Mouse (Mus musculus): ENCODE results near the gene Pja2. TPM values are rescaled to one million over a fixed set of nuclear protein-coding genes. Genes with fewer than 3 reads are reported as not detected.
"Not testable (repeated sequence)": the region's sequence is repeated elsewhere in the genome, so short reads cannot be mapped to it uniquely, and the experiment has no call there.

The Pja2 gene
- total RNA-seq (2021), result 100 to 1,000 TPM; 453 to 467 TPM
- long read RNA-seq, full-length matches to known transcripts, result 854 of 924 reads
- long read RNA-seq, partial matches to known transcripts, result 42 of 924 reads
- long read RNA-seq, other reads (novel, unspliced or antisense), result 28 of 924 reads

- DNase-seq (ENCODE audit: low spot score in 2 of 2), result peak; percentile 100
Measured at GRCm38 (mm10) chr17:64331898-64332769, at the start of gene Pja2. Gene Pja2, minus strand, starts transcription at chr17:64331916.

- DNase-seq (ENCODE audit: low spot score in 2 of 2), result peak; percentile 58 to 85
Measured at GRCm38 (mm10) chr17:64375327-64375726, 43.6 kb upstream of the Pja2 start.

- peak; percentile 16 to 39 for DNase-seq (ENCODE audit: low spot score in 2 of 2)
Measured at GRCm38 (mm10) chr17:64363694-64364093, 32.0 kb upstream of the Pja2 start.

- no peak for DNase-seq (ENCODE audit: low spot score in 2 of 2)
Measured at GRCm38 (mm10) chr17:64362570-64362969, 30.9 kb upstream of the Pja2 start.

GRCm38 (mm10) chr17:64361911-64362425, 30.3 kb upstream of the Pja2 start:
- no peak for DNase-seq (ENCODE audit: low spot score in 2 of 2)

GRCm38 (mm10) chr17:64353940-64354339, 22.2 kb upstream of the Pja2 start:
- no peak for DNase-seq (ENCODE audit: low spot score in 2 of 2)

- peak in 1 of 2 experiments; percentile 25 for DNase-seq (ENCODE audit: low spot score in 2 of 2)
Measured at GRCm38 (mm10) chr17:64346135-64346534, 14.4 kb upstream of the Pja2 start.

- DNase-seq (ENCODE audit: low spot score in 2 of 2), result no peak
Measured at GRCm38 (mm10) chr17:64344576-64345172, 13.0 kb upstream of the Pja2 start.

GRCm38 (mm10) chr17:64341698-64342097, 10.0 kb upstream of the Pja2 start:
- DNase-seq (ENCODE audit: low spot score in 2 of 2), result peak; percentile 12 to 30

GRCm38 (mm10) chr17:64339752-64340151, 8.0 kb upstream of the Pja2 start:
- no peak for DNase-seq (ENCODE audit: low spot score in 2 of 2)

- DNase-seq (ENCODE audit: low spot score in 2 of 2), result no peak
Measured at GRCm38 (mm10) chr17:64337220-64337619, 5.5 kb upstream of the Pja2 start.

GRCm38 (mm10) chr17:64333956-64334355, 2.2 kb upstream of the Pja2 start:
- DNase-seq (ENCODE audit: low spot score in 2 of 2), result no peak

GRCm38 (mm10) chr17:64332770-64333096, 1.0 kb upstream of the Pja2 start:
- DNase-seq (ENCODE audit: low spot score in 2 of 2), result no peak

GRCm38 (mm10) chr17:64331291-64331897, 322 bp downstream of the Pja2 start:
- DNase-seq (ENCODE audit: low spot score in 2 of 2), result peak in 1 of 2 experiments; percentile 39

GRCm38 (mm10) chr17:64330885-64331284, 831 bp downstream of the Pja2 start:
- no peak for DNase-seq (ENCODE audit: low spot score in 2 of 2)

GRCm38 (mm10) chr17:64324556-64324955, 7.2 kb downstream of the Pja2 start:
- peak in 1 of 2 experiments; percentile 53 for DNase-seq (ENCODE audit: low spot score in 2 of 2)

GRCm38 (mm10) chr17:64315428-64315827, 16.3 kb downstream of the Pja2 start:
- no peak for DNase-seq (ENCODE audit: low spot score in 2 of 2)

- DNase-seq (ENCODE audit: low spot score in 2 of 2), result not testable (repeated sequence)
Measured at GRCm38 (mm10) chr17:64314523-64314922, 17.2 kb downstream of the Pja2 start.

- DNase-seq (ENCODE audit: low spot score in 2 of 2), result no peak
Measured at GRCm38 (mm10) chr17:64297628-64298027, 34.1 kb downstream of the Pja2 start.

- DNase-seq (ENCODE audit: low spot score in 2 of 2), result no peak
Measured at GRCm38 (mm10) chr17:64292740-64293139, 39.0 kb downstream of the Pja2 start.

- DNase-seq (ENCODE audit: low spot score in 2 of 2), result no peak
Measured at GRCm38 (mm10) chr17:64289684-64290083, 42.0 kb downstream of the Pja2 start.

- peak; percentile 28 to 68 for DNase-seq (ENCODE audit: low spot score in 2 of 2)
Measured at GRCm38 (mm10) chr17:64288000-64288399, 43.7 kb downstream of the Pja2 start.
